Mouse (Mus musculus): ENCODE measurements around the gene Gnl3l.

DNA sequence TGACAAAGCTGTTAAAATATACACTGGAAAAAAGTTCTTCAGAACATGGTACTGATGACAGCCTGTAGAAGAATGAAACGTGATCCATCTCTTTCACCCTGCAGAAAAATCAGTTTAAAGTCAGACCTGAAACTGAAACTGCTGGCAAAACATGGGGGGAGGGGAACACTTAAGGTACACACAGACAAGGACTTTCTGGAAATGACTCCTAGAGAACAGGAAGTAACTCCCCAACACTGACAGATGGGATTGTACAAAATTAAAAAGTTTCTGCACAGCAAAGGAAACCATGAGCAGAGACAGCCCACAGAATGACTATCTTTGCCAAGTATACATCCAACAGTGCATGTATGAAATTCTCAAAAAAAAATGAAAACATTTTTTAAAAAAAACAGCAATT is 35.5 kb downstream of the Gnl3l start:
- TF ChIP-seq CTCF (IDR thresholded peaks at IDR 0.05; ENCODE audit: borderline replicate concordance, extremely low read depth, insufficient read depth, insufficient read length): no peak
- no peak for TF ChIP-seq POLR2A (IDR thresholded peaks at IDR 0.05; ENCODE audit: borderline replicate concordance, extremely low read depth, insufficient read depth, insufficient read length, poor library complexity, severe bottlenecking)

Measured in brain, embryonic 14.5 days (tissue).